Mouse (Mus musculus) skeletal muscle tissue, adult 2 months (tissue): Measurements from ENCODE around the gene Vmn1r28.
"Not testable (repeated sequence)": the region's sequence is repeated elsewhere in the genome, so short reads cannot be mapped to it uniquely, and the experiment has no call there.

Experiments used
- DNase-seq: peaks from one replicate; pipeline ENCODE4 v3.0.0-alpha.2; 2012; ENCODE audit warnings: low read depth, low spot score

Gene Vmn1r28

GRCm38 (mm10) chr6:58261737-58262136 is at the start of gene Vmn1r28:
Gene Vmn1r28, plus strand, starts transcription at chr6:58262037.
- DNase-seq, result no peak

GRCm38 (mm10) chr6:58216119-58216518 is 45.7 kb upstream of the Vmn1r28 start:
- no peak for DNase-seq

GRCm38 (mm10) chr6:58218721-58219120 is 43.1 kb upstream of the Vmn1r28 start, which contains the start of gene Vmn1r27:
Gene Vmn1r27, minus strand, starts transcription at chr6:58218821.
- no peak for DNase-seq

GRCm38 (mm10) chr6:58279661-58280060 is 17.8 kb downstream of the Vmn1r28 start:
- DNase-seq, result not testable (repeated sequence)

- DNase-seq, result no peak
These were observed 30.4 kb downstream of the Vmn1r28 start for GRCm38 (mm10) chr6:58292201-58292600.

- not testable (repeated sequence) for DNase-seq
These were observed 36.7 kb downstream of the Vmn1r28 start for GRCm38 (mm10) chr6:58298511-58298910.

GRCm38 (mm10) chr6:58301249-58301648 is 39.4 kb downstream of the Vmn1r28 start, which contains the start of gene Vmn1r29:
Gene Vmn1r29, plus strand, starts transcription at chr6:58301549.
- DNase-seq, result no peak
